Mouse (Mus musculus) lung, embryonic 15.5 days (tissue): ENCODE measurements around the gene Rsrc1. TPM values are rescaled to one million over a fixed set of nuclear protein-coding genes. Genes with fewer than 3 reads are reported as not detected.

Source experiments
- ATAC-seq: fragments of 200-750 bp; cut with Nextera tagmentation; 2 replicates; pipeline ENCODE4 v1.8.0; 2017; ENCODE audit warnings: moderate number of reproducible peaks, borderline replicate concordance; ENCODE audit not compliant: low FRiP score, low TSS enrichment; ENCODE audit errors: extremely low read depth
- H3K27ac ChIP-seq: fragments of 300-500 bp; sonication (generic); 2 replicates; pipeline ENCODE4 v1.5.1; 2015; ENCODE audit warnings: moderate library complexity, mild to moderate bottlenecking, inconsistent platforms
- H3K27me3 ChIP-seq: fragments of 300-500 bp; sonication (generic); 2 replicates; pipeline ENCODE4 v1.6.1; 2015; ENCODE audit warnings: inconsistent platforms
- H3K36me3 ChIP-seq: fragments of 300-500 bp; sonication (generic); 2 replicates; pipeline ENCODE4 v1.6.1; 2015; ENCODE audit warnings: inconsistent platforms
- H3K4me1 ChIP-seq: fragments of 300-500 bp; sonication (generic); 2 replicates; pipeline ENCODE4 v1.6.1; 2015; ENCODE audit warnings: inconsistent platforms
- H3K4me2 ChIP-seq: fragments of 300-500 bp; sonication (generic); 2 replicates; pipeline ENCODE4 v1.6.1; 2015; ENCODE audit warnings: inconsistent platforms, mild to moderate bottlenecking, moderate library complexity
- H3K4me3 ChIP-seq: fragments of 300-500 bp; sonication (generic); 2 replicates; pipeline ENCODE4 v1.5.1; 2015; ENCODE audit warnings: mild to moderate bottlenecking, inconsistent platforms
- H3K9ac ChIP-seq: fragments of 300-500 bp; sonication (generic); 2 replicates; pipeline ENCODE4 v1.6.1; 2015; ENCODE audit warnings: inconsistent platforms
- H3K9me3 ChIP-seq: fragments of 300-500 bp; sonication (generic); 2 replicates; pipeline ENCODE4 v1.6.1; 2016; ENCODE audit warnings: inconsistent platforms
- WGBS: fragments of 180-500 bp; shearing (Covaris S2); methylation state at CpG from one replicate; pipeline ENCODE4 v1.1.7; 2015; 5-methylcytosine and 5-hydroxymethylcytosine counted together
- polyA plus RNA-seq: library from polyadenylated mRNA; unstranded; fragments of >200 nt; fragmentation: Nextera tagmentation; extraction: Ambion mirVana; gene quantifications from 2 replicates; pipeline ENCODE4 v1.2.1, GENCODE M21; 2015

Gene Rsrc1
- polyA plus RNA-seq, 1 experiment from 2014 or later: 29.5 TPM

GRCm38 (mm10) chr3:67358376-67358775 is 377.2 kb downstream of the Rsrc1 start:
- H3K27ac ChIP-seq: no peak overlapping the region
- H3K4me3 ChIP-seq: no peak overlapping the region
- H3K27me3 ChIP-seq: no peaks in the 10 kb centered on the region
- WGBS: 87% methylated on average over 7 of the region's 7 CpGs
- no peak overlapping the region for H3K4me2 ChIP-seq
- no peaks in the 10 kb centered on the region for H3K4me1 ChIP-seq
- no peaks in the 10 kb centered on the region for H3K9me3 ChIP-seq
- no peaks in the 10 kb centered on the region for H3K36me3 ChIP-seq
- no peak for ATAC-seq
- no peak overlapping the region for H3K9ac ChIP-seq

- no peak overlapping the region for H3K4me3 ChIP-seq
- no peak overlapping the region for H3K9ac ChIP-seq
- H3K36me3 ChIP-seq: no peaks in the 10 kb centered on the region
- H3K4me2 ChIP-seq: no peak overlapping the region
- 67% methylated on average over 4 of the region's 4 CpGs for WGBS
- no peaks in the 10 kb centered on the region for H3K9me3 ChIP-seq
- H3K27me3 ChIP-seq: no peaks in the 10 kb centered on the region
- ATAC-seq: no peak
- H3K4me1 ChIP-seq: no peaks in the 10 kb centered on the region
- H3K27ac ChIP-seq: no peak overlapping the region
Observed at GRCm38 (mm10) chr3:67366087-67366892, 385.1 kb downstream of the Rsrc1 start.

GRCm38 (mm10) chr3:67367481-67367880 is 386.3 kb downstream of the Rsrc1 start:
- H3K4me1 ChIP-seq: no peaks in the 10 kb centered on the region
- no peak overlapping the region for H3K27ac ChIP-seq
- no peaks in the 10 kb centered on the region for H3K36me3 ChIP-seq
- no peak overlapping the region for H3K9ac ChIP-seq
- H3K4me2 ChIP-seq: no peak overlapping the region
- H3K27me3 ChIP-seq: no peaks in the 10 kb centered on the region
- WGBS: 64% methylated on average over 6 of the region's 6 CpGs
- no peaks in the 10 kb centered on the region for H3K9me3 ChIP-seq
- no peak overlapping the region for H3K4me3 ChIP-seq
- no peak for ATAC-seq

- Histone ChIP-seq H3K4me3 (no peak overlapping the region), H3K27me3 (peaks cover 8% of the 10 kb centered on the region; the same call in 1 of the 2 replicates), H3K4me1 (peaks cover 5% of the 10 kb centered on the region; the same call in 1 of the 2 replicates), H3K9ac (no peak overlapping the region), H3K9me3 (no peaks in the 10 kb centered on the region), H3K36me3 (no peaks in the 10 kb centered on the region), H3K4me2 (no peak overlapping the region), H3K27ac (no peak overlapping the region)
- ATAC-seq: no peak
- 69% methylated on average over 5 of the region's 5 CpGs for WGBS
Observed at GRCm38 (mm10) chr3:67369407-67370079, 388.4 kb downstream of the Rsrc1 start.

GRCm38 (mm10) chr3:67372194-67372593 is 391.0 kb downstream of the Rsrc1 start:
- peaks cover 6% of the 10 kb centered on the region; the same call in 1 of the 2 replicates for H3K4me1 ChIP-seq
- H3K4me2 ChIP-seq: no peak overlapping the region
- no peak overlapping the region for H3K9ac ChIP-seq

GRCm38 (mm10) chr3:67372781-67373180 is 391.6 kb downstream of the Rsrc1 start:
- H3K27ac ChIP-seq: no peak overlapping the region
- H3K4me2 ChIP-seq: no peak overlapping the region
- H3K4me3 ChIP-seq: no peak overlapping the region

More at GRCm38 (mm10) chr3:67372194-67372593, 391.0 kb downstream of the Rsrc1 start:
- WGBS: 75% methylated on average over 4 of the region's 4 CpGs
- no peak overlapping the region for H3K4me3 ChIP-seq
- no peaks in the 10 kb centered on the region for H3K9me3 ChIP-seq
- no peaks in the 10 kb centered on the region for H3K36me3 ChIP-seq
- H3K27ac ChIP-seq: no peak overlapping the region
- peaks cover 9% of the 10 kb centered on the region; the same call in 1 of the 2 replicates for H3K27me3 ChIP-seq
- no peak for ATAC-seq

GRCm38 (mm10) chr3:67373872-67374271 is 392.7 kb downstream of the Rsrc1 start, which contains the start of gene Mlf1:
Gene Mlf1 (plus strand): TSS chr3:67374097.
- Histone ChIP-seq H3K9ac (0 out of 2 replicates have a peak within 1 kb of the TSS, but pooled peaks have one; percentile 34), H3K4me3 (peak within 1 kb of the TSS; percentile 49), H3K4me2 (peak within 1 kb of the TSS; percentile 89), H3K27me3 (peaks cover 9% of the 10 kb centered on the region; the same call in 1 of the 2 replicates), H3K9me3 (no peaks in the 10 kb centered on the region), H3K36me3 (no peaks in the 10 kb centered on the region), H3K4me1 (peaks cover 6% of the 10 kb centered on the region; the same call in 1 of the 2 replicates), H3K27ac (no peak within 1 kb of the TSS)
- under 1% methylated on average over 35 of the region's 35 CpGs for WGBS
- peak; percentile 95 for ATAC-seq

More at GRCm38 (mm10) chr3:67372781-67373180, 391.6 kb downstream of the Rsrc1 start:
- no peak for ATAC-seq
- H3K9ac ChIP-seq: no peak overlapping the region
- H3K4me1 ChIP-seq: peaks cover 6% of the 10 kb centered on the region; the same call in 1 of the 2 replicates
- WGBS: 46% methylated on average over 5 of the region's 5 CpGs
- peaks cover 9% of the 10 kb centered on the region; the same call in 1 of the 2 replicates for H3K27me3 ChIP-seq
- H3K36me3 ChIP-seq: no peaks in the 10 kb centered on the region
- H3K9me3 ChIP-seq: no peaks in the 10 kb centered on the region

- Histone ChIP-seq H3K4me1 (peaks cover 6% of the 10 kb centered on the region; the same call in 1 of the 2 replicates), H3K27ac (no peak overlapping the region)
Observed at GRCm38 (mm10) chr3:67374360-67374778, 393.2 kb downstream of the Rsrc1 start.

GRCm38 (mm10) chr3:67375063-67375462 is 393.9 kb downstream of the Rsrc1 start, which contains the start of gene Gm17402:
Gene Gm17402 (minus strand): TSS chr3:67375163.
- no peak within 1 kb of the TSS for H3K27ac ChIP-seq
- 21% methylated on average over 3 of the region's 3 CpGs for WGBS
- H3K36me3 ChIP-seq: no peaks in the 10 kb centered on the region
- H3K9ac ChIP-seq: 0 out of 2 replicates have a peak within 1 kb of the TSS, but pooled peaks have one; percentile 34
- no peaks in the 10 kb centered on the region for H3K9me3 ChIP-seq
- H3K27me3 ChIP-seq: peaks cover 9% of the 10 kb centered on the region; the same call in 1 of the 2 replicates
- H3K4me1 ChIP-seq: peaks cover 6% of the 10 kb centered on the region; the same call in 1 of the 2 replicates
- H3K4me2 ChIP-seq: peak within 1 kb of the TSS; percentile 89
- ATAC-seq: no peak
- H3K4me3 ChIP-seq: peak within 1 kb of the TSS; percentile 49

More at GRCm38 (mm10) chr3:67374360-67374778, 393.2 kb downstream of the Rsrc1 start:
- peak; percentile 42; the same call in 1 of the 2 replicates for ATAC-seq
- H3K27me3 ChIP-seq: peaks cover 9% of the 10 kb centered on the region; the same call in 1 of the 2 replicates
- peak overlapping the region; percentile 89 for H3K4me2 ChIP-seq
- H3K36me3 ChIP-seq: no peaks in the 10 kb centered on the region
- H3K9ac ChIP-seq: 0 out of 2 replicates have a peak overlapping the region, but pooled peaks have one; percentile 34
- peak overlapping the region; percentile 49 for H3K4me3 ChIP-seq
- no peaks in the 10 kb centered on the region for H3K9me3 ChIP-seq
- 35% methylated on average over 7 of the region's 7 CpGs for WGBS

GRCm38 (mm10) chr3:67378215-67378614 is 397.0 kb downstream of the Rsrc1 start:
- Histone ChIP-seq H3K4me3 (no peak overlapping the region), H3K9me3 (no peaks in the 10 kb centered on the region), H3K36me3 (no peaks in the 10 kb centered on the region), H3K4me1 (peaks cover 6% of the 10 kb centered on the region; the same call in 1 of the 2 replicates), H3K4me2 (no peak overlapping the region), H3K9ac (no peak overlapping the region), H3K27me3 (peaks cover 4% of the 10 kb centered on the region; the same call in 1 of the 2 replicates), H3K27ac (no peak overlapping the region)
- no peak for ATAC-seq
